Mouse (Mus musculus) kidney, embryonic 16.5 days (tissue): ENCODE data around the gene Lpar5. TPM values are rescaled to one million over a fixed set of nuclear protein-coding genes. Genes with fewer than 3 reads are reported as not detected.

Experiments
- microRNA-seq: library from miRNA; unstranded; fragments of <30 nt; microRNA quantifications from one replicate; pipeline ENCODE4, GENCODE M21; 2016
- polyA plus RNA-seq: library from polyadenylated mRNA; unstranded; fragments of >200 nt; fragmentation: Nextera tagmentation; extraction: Ambion mirVana; gene quantifications from 2 replicates; pipeline ENCODE4 v1.2.1, GENCODE M21; 2015

Gene Lpar5
- polyA plus RNA-seq, 1 experiment from 2014 or later, result 0.30 TPM

Small RNA genes within 50 kb of the gene (microRNA-seq; reads per million reads assigned to microRNA genes)
- not detected for gene Mir7045

Other genes starting within 250 kb of the Lpar5 start
- 174 TPM in 2 replicates for gene Usp5, start 238.4 kb upstream of the Lpar5 start, polyA plus RNA-seq
- gene Cdca3, start 238.4 kb upstream of the Lpar5 start, polyA plus RNA-seq, result 187 and 193 TPM in 2 replicates
- gene Gnb3, start 227.6 kb upstream of the Lpar5 start, polyA plus RNA-seq, result 1.7 and 1.8 TPM in 2 replicates
- 10.4 and 19.3 TPM in 2 replicates for gene P3h3, start 210.2 kb upstream of the Lpar5 start, polyA plus RNA-seq
- 1.1 and 1.4 TPM in 2 replicates for gene Gpr162, start 203.9 kb upstream of the Lpar5 start, polyA plus RNA-seq
- 0.10 and 0.28 TPM in 2 replicates for gene Cd4, start 179.7 kb upstream of the Lpar5 start, polyA plus RNA-seq
- 1.3 and 2.6 TPM in 2 replicates for gene Lag3, start 156.2 kb upstream of the Lpar5 start, polyA plus RNA-seq
- gene Ptms, start 147.8 kb upstream of the Lpar5 start, polyA plus RNA-seq, result 269 and 274 TPM in 2 replicates
- gene Mlf2, start 136.5 kb upstream of the Lpar5 start, polyA plus RNA-seq, result 366 and 380 TPM in 2 replicates
- 178 and 179 TPM in 2 replicates for gene Cops7a, start 102.4 kb upstream of the Lpar5 start, polyA plus RNA-seq
- 2.1 and 2.3 TPM in 2 replicates for gene Pianp, start 71.2 kb upstream of the Lpar5 start, polyA plus RNA-seq
- 13.7 and 14.7 TPM in 2 replicates for gene Zfp384, start 58.8 kb upstream of the Lpar5 start, polyA plus RNA-seq
- gene Ing4, start 28.2 kb upstream of the Lpar5 start, polyA plus RNA-seq, result 152 and 158 TPM in 2 replicates
- 16.3 and 20.4 TPM in 2 replicates for gene Acrbp, start 18.2 kb upstream of the Lpar5 start, polyA plus RNA-seq
- 72.0 and 80.4 TPM in 2 replicates for gene Chd4, start 28.1 kb downstream of the Lpar5 start, polyA plus RNA-seq
- 68.6 and 69.3 TPM in 2 replicates for gene Nop2, start 64.0 kb downstream of the Lpar5 start, polyA plus RNA-seq
- 7.9 and 8.7 TPM in 2 replicates for gene Iffo1, start 77.3 kb downstream of the Lpar5 start, polyA plus RNA-seq
- 2,036 and 2,102 TPM in 2 replicates for gene Gapdh, start 98.5 kb downstream of the Lpar5 start, polyA plus RNA-seq
- 151 and 163 TPM in 2 replicates for gene Ncapd2, start 123.8 kb downstream of the Lpar5 start, polyA plus RNA-seq
- gene Mrpl51, start 123.9 kb downstream of the Lpar5 start, polyA plus RNA-seq, result 213 and 228 TPM in 2 replicates
- gene Vamp1, start 147.6 kb downstream of the Lpar5 start, polyA plus RNA-seq, result 7.5 and 7.7 TPM in 2 replicates
- gene Tapbpl, start 163.9 kb downstream of the Lpar5 start, polyA plus RNA-seq, result 7.4 and 8.2 TPM in 2 replicates
- gene Cd27, start 169.1 kb downstream of the Lpar5 start, polyA plus RNA-seq, result 2.1 and 2.5 TPM in 2 replicates
- gene Tuba3a, start 218.1 kb downstream of the Lpar5 start, polyA plus RNA-seq, result 0.19 and 0.65 TPM in 2 replicates
- gene Ltbr, start 246.0 kb downstream of the Lpar5 start, polyA plus RNA-seq, result 71.6 and 73.7 TPM in 2 replicates